Mouse (Mus musculus): ENCODE measurements at regions not wholly inside any gene's neighbourhood (a gene's known extent, or its start where the extent isn't known, plus 50 kb on each side); places are given as distances from the start of the nearest gene placed in this dataset.

DNA sequence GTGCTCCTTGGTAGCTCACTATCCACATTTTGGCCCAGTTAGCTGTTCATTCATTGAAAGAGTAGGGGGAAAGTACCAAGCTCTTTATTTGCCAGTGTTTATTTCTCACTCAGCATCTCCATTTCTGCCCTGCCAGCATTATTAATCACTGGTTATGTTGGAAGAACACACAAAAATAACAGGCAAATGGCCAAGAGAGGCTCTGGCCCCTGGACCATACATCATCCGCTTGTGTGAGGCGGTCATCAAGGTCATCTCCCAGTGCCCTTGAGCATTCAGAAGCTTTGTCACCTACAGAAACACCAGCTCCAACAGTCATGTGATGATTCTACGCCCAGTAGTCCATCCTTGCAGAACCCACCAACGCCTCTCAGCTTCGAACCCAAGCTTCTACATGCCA is 133.2 kb upstream of the Rpl34 start:
- TF ChIP-seq POLR2A (IDR thresholded peaks at IDR 0.05; ENCODE audit: borderline replicate concordance, low read depth, low read length) = no peak
- TF ChIP-seq CTCF (IDR thresholded peaks at IDR 0.05; ENCODE audit: low read depth, low read length) = no peak
